Mouse (Mus musculus): ENCODE results near the gene Gosr1. TPM values are rescaled to one million over a fixed set of nuclear protein-coding genes. Genes with fewer than 3 reads are reported as not detected.
A peak's percentile ranks its signal among the peaks of the same experiment; 100 is the strongest.
"Not testable (repeated sequence)": the region's sequence is repeated elsewhere in the genome, so short reads cannot be mapped to it uniquely, and the experiment has no call there.

Gosr1 gene
- total and polyA plus RNA-seq, 3 experiments: 11.1 to 26.0 (median 24.1) TPM

DNA sequence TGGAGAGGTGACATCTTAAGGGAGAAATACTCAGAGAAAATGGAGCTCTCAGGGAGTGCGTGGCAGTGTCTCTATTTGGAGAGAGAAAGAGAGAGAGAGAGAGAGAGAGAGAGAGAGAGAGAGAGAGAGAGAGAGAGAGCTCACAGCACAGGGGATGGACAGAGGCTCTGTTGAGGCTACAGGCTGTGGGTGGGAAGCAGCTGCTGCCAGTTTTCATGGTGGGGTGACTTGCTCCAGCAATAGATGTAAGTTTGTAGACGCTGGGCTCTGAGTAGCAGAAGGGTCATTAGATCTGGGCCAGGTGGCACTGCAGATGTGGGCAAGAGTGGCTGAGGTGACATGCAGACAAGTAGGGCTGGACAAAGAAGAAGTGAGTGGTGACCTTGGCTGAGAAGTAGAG lies 77.8 kb downstream of the Gosr1 start:
- no peak for DNase-seq
- no peak overlapping the region for H3K4me3 ChIP-seq
- no peaks in the 10 kb centered on the region for H3K27me3 ChIP-seq (ENCODE audit: control insufficient read depth, insufficient read depth, low read length)
- 63% methylated on average over 2 of the region's 2 CpGs for WGBS
- no peak overlapping the region for H3K27ac ChIP-seq
- no peak overlapping the region for H3K9ac ChIP-seq (ENCODE audit: low read depth, low read length)
- H3K4me1 ChIP-seq (ENCODE audit: control insufficient read depth, insufficient read depth, low read length): no peaks in the 10 kb centered on the region
- no peaks in the 10 kb centered on the region for H3K79me2 ChIP-seq (replicated peaks; ENCODE audit: control insufficient read depth, insufficient read depth, low read length)
- TF ChIP-seq CTCF (IDR thresholded peaks at IDR 0.05) (no peak), POLR2A (IDR thresholded peaks at IDR 0.05; ENCODE audit: insufficient read depth, low read depth, low read length) (no peak), EP300 (IDR thresholded peaks at IDR 0.05; ENCODE audit: insufficient read depth, low read depth, low read length) (no peak)
- H3K36me3 ChIP-seq (ENCODE audit: control insufficient read depth, insufficient read depth, low read length): no peaks in the 10 kb centered on the region
- intact Hi-C loops (cut with DNase I): no loop called here

DNA sequence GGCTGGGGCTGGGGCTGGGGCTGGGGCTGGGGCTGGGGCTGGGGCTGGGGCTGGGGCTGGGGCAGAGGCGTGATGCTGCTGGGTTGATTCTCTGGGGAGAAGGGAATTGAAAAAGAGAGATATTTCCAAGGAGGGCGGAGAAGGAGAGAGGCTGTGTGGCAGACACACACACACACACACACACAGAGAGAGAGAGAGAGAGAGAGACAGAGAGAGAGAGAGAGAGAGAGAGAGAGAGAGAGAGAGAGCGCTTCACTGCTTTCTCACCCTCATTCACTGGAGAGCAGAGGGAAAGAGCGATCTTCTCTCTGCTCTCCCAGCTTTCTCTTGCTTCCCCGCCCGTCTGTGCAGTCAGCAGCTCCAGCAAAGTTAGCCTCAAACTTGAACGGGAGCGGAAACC lies 83.9 kb downstream of the Gosr1 start, which contains the start of gene Trarg1:
Gene Trarg1 (plus strand): TSS at position 301 of the 400 bp plus-strand sequence.
- H3K36me3 ChIP-seq (ENCODE audit: control insufficient read depth, insufficient read depth, low read length); DNase-seq; H3K27me3 ChIP-seq (ENCODE audit: control insufficient read depth, insufficient read depth, low read length); H3K4me1 ChIP-seq (ENCODE audit: control insufficient read depth, insufficient read depth, low read length); H3K4me3 ChIP-seq; H3K79me2 ChIP-seq (replicated peaks; ENCODE audit: control insufficient read depth, insufficient read depth, low read length): not testable (repeated sequence)
- peak within 1 kb of the TSS; percentile 35 for H3K9ac ChIP-seq (ENCODE audit: low read depth, low read length)
- 34% methylated on average over 8 of the region's 8 CpGs for WGBS
- intact Hi-C loops (cut with DNase I): loop anchor here (5.0 to 10.0 kb wide), 2 partner anchors 213 to 415 kb away; no protein-coding TSS in a partner anchor
- H3K27ac ChIP-seq: peak within 1 kb of the TSS; percentile 20

Other genes starting within 250 kb of the Gosr1 start
- 10 to 100 TPM; 23.4 to 32.2 TPM for gene Abr, start 141.3 kb downstream of the Gosr1 start, total RNA-seq (2021)
- 26.6 and 37.5 TPM in 2 replicates for gene Abr, start 141.3 kb downstream of the Gosr1 start, polyA plus RNA-seq (2012; rRNA removed)
- not detected for gene Bhlha9, start 91.1 kb downstream of the Gosr1 start, total RNA-seq (2021)
- not detected in 2 replicates for gene Bhlha9, start 91.1 kb downstream of the Gosr1 start, polyA plus RNA-seq (2012; rRNA removed)
- 1 to 10 TPM; 3.5 to 3.8 TPM for gene Trarg1, start 83.8 kb downstream of the Gosr1 start, total RNA-seq (2021)
- 2.3 and 4.7 TPM in 2 replicates for gene Trarg1, start 83.8 kb downstream of the Gosr1 start, polyA plus RNA-seq (2012; rRNA removed)
- 10 to 100 TPM; 34.8 to 39.7 TPM for gene Cpd, start 83.4 kb upstream of the Gosr1 start, total RNA-seq (2021)
- gene Cpd, start 83.4 kb upstream of the Gosr1 start, polyA plus RNA-seq (2012; rRNA removed): 16.8 and 34.5 TPM in 2 replicates
- under 1 TPM; 0.47 to 0.57 TPM for gene Tmigd1, start 138.6 kb upstream of the Gosr1 start, total RNA-seq (2021)
- gene Tmigd1, start 138.6 kb upstream of the Gosr1 start, polyA plus RNA-seq (2012; rRNA removed): 0.16 and 0.20 TPM in 2 replicates
- 10 to 100 TPM; 27.6 to 32.7 TPM for gene Blmh, start 161.2 kb upstream of the Gosr1 start, total RNA-seq (2021)
- 12.9 and 18.4 TPM in 2 replicates for gene Blmh, start 161.2 kb upstream of the Gosr1 start, polyA plus RNA-seq (2012; rRNA removed)
- gene Slc6a4, start 235.0 kb upstream of the Gosr1 start, total RNA-seq (2021): 1 to 10 TPM in 1 of 2 experiments, under 1 TPM in 1; 0.73 to 1.8 TPM
- 1.7 and 2.1 TPM in 2 replicates for gene Slc6a4, start 235.0 kb upstream of the Gosr1 start, polyA plus RNA-seq (2012; rRNA removed)

Measured in heart, adult 2 months (tissue).